Mouse (Mus musculus) liver, embryonic 16.5 days (tissue): ENCODE measurements around the gene Gm28042. TPM values are rescaled to one million over a fixed set of nuclear protein-coding genes. Genes with fewer than 3 reads are reported as not detected.

ENCODE experiments used
- ATAC-seq: fragments of 200-750 bp; cut with Nextera tagmentation; 2 replicates; pipeline ENCODE4 v1.8.0; 2017; ENCODE audit warnings: low read depth, mild to moderate bottlenecking, moderate number of reproducible peaks, moderate library complexity
- H3K27ac ChIP-seq: fragments of 300-500 bp; sonication (generic); 2 replicates; pipeline ENCODE4 v1.5.1; 2014; ENCODE audit warnings: mild to moderate bottlenecking, low read length
- H3K27me3 ChIP-seq: fragments of 300-500 bp; sonication (generic); 2 replicates; pipeline ENCODE4 v1.6.1; 2014; ENCODE audit warnings: low read depth, low read length, mixed read lengths; ENCODE audit not compliant: control insufficient read depth, insufficient read depth
- H3K36me3 ChIP-seq: fragments of 300-500 bp; sonication (generic); 2 replicates; pipeline ENCODE4 v1.6.1; 2014; ENCODE audit warnings: mild to moderate bottlenecking; ENCODE audit not compliant: control insufficient read depth, insufficient read depth
- H3K4me1 ChIP-seq: fragments of 300-500 bp; sonication (generic); 2 replicates; pipeline ENCODE4 v1.6.1; 2014; ENCODE audit warnings: low read depth, low read length, mixed read lengths; ENCODE audit not compliant: control insufficient read depth
- H3K4me2 ChIP-seq: fragments of 300-500 bp; sonication (generic); 2 replicates; pipeline ENCODE4 v1.6.1; 2014; ENCODE audit warnings: low read depth, low read length, mixed read lengths
- H3K4me3 ChIP-seq: fragments of 300-500 bp; sonication (generic); 2 replicates; pipeline ENCODE4 v1.5.1; 2014; ENCODE audit warnings: low read depth, mild to moderate bottlenecking, low read length
- H3K9ac ChIP-seq: fragments of 300-500 bp; sonication (generic); 2 replicates; pipeline ENCODE4 v1.6.1; 2014; ENCODE audit warnings: low read depth, low read length
- H3K9me3 ChIP-seq: fragments of 300-500 bp; sonication (generic); replicated peaks from 2 replicates; pipeline ENCODE4 v1.6.1; 2016; ENCODE audit warnings: low read length; ENCODE audit not compliant: control insufficient read depth
- WGBS: fragments of 180-500 bp; shearing (Covaris S2); extraction: QIAGEN DNeasy Blood & Tissue Kit; methylation state at CpG from one replicate; pipeline ENCODE4 v1.1.7; 2014; ENCODE audit not compliant: insufficient replicate concordance; 5-methylcytosine and 5-hydroxymethylcytosine counted together
- polyA plus RNA-seq: library from polyadenylated mRNA; unstranded; fragments of >200 nt; fragmentation: Nextera tagmentation; extraction: Ambion mirVana; gene quantifications from 2 replicates; pipeline ENCODE4 v1.2.1, GENCODE M21; 2015

Gene Gm28042
- polyA plus RNA-seq, 1 experiment from 2014 or later: 1.1 TPM

DNA sequence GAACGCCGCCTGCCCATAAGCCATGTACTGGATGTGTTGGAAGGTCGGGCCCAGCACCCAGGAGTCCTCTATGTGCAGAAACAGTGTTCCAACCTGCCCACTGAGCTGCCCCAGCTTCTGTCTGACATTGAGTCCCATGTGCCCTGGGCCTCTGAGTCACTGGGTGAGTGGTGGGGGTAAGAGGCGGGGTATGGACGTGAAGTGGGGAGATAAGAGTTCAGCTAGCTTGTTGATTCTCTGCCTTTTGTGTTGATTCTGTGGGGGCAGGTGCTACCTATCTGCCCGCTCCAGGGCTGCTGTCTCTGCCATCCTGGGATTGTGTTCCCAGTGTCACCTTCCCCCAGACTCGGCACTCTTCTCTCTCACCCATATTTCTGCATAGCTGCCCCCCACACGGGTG lies 3.1 kb downstream of the Gm28042 start:
- Histone ChIP-seq H3K4me1 (peaks cover 19% of the 10 kb centered on the region), H3K27ac (no peak overlapping the region), H3K4me2 (no peak overlapping the region), H3K36me3 (no peaks in the 10 kb centered on the region; the same call in 1 of the 2 replicates), H3K9me3 (no peaks in the 10 kb centered on the region), H3K4me3 (no peak overlapping the region), H3K9ac (no peak overlapping the region), H3K27me3 (no peaks in the 10 kb centered on the region)
- WGBS: 45% methylated on average over 8 of the region's 8 CpGs
- ATAC-seq: peak; percentile 25; the same call in 1 of the 2 replicates

DNA sequence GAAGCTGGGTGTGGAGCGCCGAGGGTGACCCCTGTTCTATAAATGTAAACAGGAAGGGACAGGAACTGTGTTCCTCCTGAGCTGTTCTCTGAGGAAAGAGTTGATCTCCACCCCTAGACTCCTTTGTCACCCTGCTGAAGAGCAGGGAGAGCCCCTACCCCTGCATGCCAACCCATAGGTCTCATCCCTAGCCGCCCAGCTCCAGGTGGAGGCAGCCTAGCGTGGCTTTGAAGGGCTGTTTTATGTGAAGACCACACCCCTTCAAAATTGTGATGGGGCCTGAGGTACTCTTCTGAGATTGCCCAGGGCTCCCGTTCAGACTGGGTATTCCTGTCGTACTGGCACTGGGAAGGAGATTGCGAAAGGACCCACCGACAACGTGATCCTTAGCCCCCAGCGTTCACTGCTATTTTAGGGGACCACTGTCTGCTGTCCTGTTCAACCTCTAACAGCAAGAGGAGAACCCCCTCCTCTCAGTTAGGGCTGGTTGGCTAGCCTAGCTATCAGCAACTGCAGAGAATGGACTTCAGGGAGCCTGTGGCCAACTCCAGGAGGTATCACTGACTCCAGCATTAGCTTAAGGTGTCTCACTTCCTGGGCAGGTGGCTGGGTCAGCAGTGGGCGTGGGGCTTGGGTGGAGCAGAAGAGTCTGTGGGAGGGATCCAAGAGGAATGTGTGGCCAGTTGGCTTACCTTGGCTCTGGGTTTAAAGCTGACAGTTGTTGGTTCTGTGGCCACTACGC lies 5.6 kb downstream of the Gm28042 start, which contains the start of gene Pla2g4b:
Gene Pla2g4b, plus strand, starts transcription at position 692 of the 742 bp plus-strand sequence.
- Histone ChIP-seq H3K9ac (no peak within 1 kb of the TSS), H3K4me2 (no peak within 1 kb of the TSS), H3K27ac (no peak within 1 kb of the TSS), H3K4me3 (no peak within 1 kb of the TSS), H3K36me3 (no peaks in the 10 kb centered on the region; the same call in 1 of the 2 replicates), H3K27me3 (no peaks in the 10 kb centered on the region), H3K4me1 (peaks cover 11% of the 10 kb centered on the region), H3K9me3 (no peaks in the 10 kb centered on the region)
- ATAC-seq: no peak
- WGBS: 76% methylated on average over 12 of the region's 12 CpGs

DNA sequence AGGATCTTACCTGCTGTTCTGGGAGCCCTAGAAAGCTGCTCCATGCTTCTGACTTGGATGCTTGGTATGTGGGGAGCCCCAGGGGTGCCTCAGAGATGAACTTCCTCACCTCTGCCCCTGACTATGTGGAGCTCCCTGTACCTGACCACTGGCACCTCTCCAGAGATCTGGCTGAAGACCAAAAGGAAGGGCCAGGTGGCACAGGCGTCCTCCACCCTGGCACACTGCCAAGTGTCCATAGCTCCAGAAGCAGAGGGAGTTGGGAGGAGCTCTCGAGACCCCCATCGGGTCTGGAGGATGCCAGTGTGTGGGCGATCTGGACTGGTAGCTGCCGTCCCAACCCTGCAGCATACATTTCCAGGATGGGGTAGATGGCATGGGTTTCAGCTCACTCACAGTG lies 6.4 kb downstream of the Gm28042 start:
- Histone ChIP-seq H3K9me3 (no peaks in the 10 kb centered on the region), H3K36me3 (no peaks in the 10 kb centered on the region; the same call in 1 of the 2 replicates), H3K9ac (no peak overlapping the region), H3K27me3 (no peaks in the 10 kb centered on the region), H3K4me2 (no peak overlapping the region), H3K4me1 (peaks cover 5% of the 10 kb centered on the region), H3K4me3 (no peak overlapping the region), H3K27ac (no peak overlapping the region)
- ATAC-seq: no peak
- WGBS: 68% methylated on average over 5 of the region's 5 CpGs

DNA sequence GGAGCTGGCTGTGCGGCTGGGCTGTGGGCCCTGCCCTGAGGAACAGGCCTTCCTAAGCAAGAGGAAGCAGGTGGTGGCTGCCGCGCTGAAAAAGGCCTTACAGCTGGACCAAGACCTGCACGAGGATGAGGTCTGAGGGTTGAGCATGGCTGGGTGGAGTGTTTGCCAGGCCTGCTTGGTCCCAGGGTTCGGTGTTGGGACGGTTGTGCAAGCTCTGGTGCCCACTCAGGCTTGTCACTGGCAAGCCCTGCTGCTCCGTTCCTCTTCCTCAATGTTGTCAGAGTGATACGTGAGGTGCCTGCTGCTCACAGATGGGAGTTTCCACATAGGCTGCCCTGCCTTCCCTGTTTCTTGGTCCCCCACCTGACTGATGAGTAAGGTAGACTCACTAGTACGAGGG lies 10.5 kb downstream of the Gm28042 start:
- H3K4me3 ChIP-seq: no peak overlapping the region
- no peaks in the 10 kb centered on the region for H3K27me3 ChIP-seq
- H3K9me3 ChIP-seq: no peaks in the 10 kb centered on the region
- H3K36me3 ChIP-seq: no peaks in the 10 kb centered on the region
- no peak overlapping the region for H3K4me2 ChIP-seq
- ATAC-seq: no peak
- H3K9ac ChIP-seq: no peak overlapping the region
- no peaks in the 10 kb centered on the region for H3K4me1 ChIP-seq
- 52% methylated on average over 9 of the region's 9 CpGs for WGBS
- no peak overlapping the region for H3K27ac ChIP-seq

DNA sequence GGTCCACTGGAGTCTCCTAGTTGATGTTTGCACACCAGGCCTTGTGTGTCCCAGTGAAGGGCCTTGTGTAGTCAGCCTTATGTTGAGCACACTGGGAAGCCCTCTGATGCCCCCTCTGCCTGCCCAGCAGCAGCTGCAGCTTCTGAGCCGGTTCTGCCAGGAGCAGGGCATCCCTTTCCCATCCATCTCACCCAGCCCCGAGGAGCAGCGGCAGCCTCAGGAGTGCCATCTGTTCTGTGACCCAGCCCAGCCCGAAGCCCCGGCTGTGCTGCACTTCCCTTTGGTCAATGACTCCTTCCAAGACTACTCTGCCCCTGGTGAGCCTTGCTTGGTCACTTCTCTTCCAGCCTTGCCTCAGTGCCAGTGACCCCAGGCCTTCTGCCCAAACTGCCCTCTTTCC lies 13.7 kb downstream of the Gm28042 start:
- Histone ChIP-seq H3K27ac (no peak overlapping the region), H3K4me1 (no peaks in the 10 kb centered on the region; the same call in 1 of the 2 replicates), H3K9ac (no peak overlapping the region), H3K36me3 (no peaks in the 10 kb centered on the region), H3K9me3 (no peaks in the 10 kb centered on the region), H3K4me2 (no peak overlapping the region), H3K4me3 (no peak overlapping the region), H3K27me3 (no peaks in the 10 kb centered on the region)
- WGBS: 74% methylated on average over 5 of the region's 5 CpGs
- no peak for ATAC-seq

DNA sequence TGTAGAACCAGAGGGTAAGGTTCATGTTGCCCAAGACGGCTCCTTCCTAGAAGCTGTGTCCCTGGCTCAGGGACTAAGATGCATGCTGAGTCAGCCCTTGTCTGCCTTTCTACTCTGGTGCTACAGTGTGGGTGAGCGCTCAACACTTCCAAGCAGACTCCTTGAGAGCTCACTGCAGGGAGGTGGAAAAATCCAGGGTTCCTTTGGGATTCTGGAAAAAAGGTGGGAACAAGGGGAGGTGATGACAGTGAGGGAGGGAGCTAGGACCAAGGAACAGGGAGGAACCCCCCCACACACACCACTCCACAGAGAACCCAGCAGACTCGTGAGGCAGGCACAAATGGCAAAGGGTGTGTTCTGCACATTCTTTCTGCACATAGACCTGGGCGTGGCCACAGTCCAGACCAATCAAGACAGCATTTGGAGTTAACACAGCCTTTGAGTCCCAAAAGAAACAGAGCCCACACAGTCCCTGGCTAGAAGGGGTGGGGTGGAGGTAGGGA lies 16.9 kb downstream of the Gm28042 start:
- Histone ChIP-seq H3K4me3 (no peak overlapping the region), H3K9ac (no peak overlapping the region), H3K4me1 (no peaks in the 10 kb centered on the region; the same call in 1 of the 2 replicates), H3K9me3 (no peaks in the 10 kb centered on the region), H3K27me3 (no peaks in the 10 kb centered on the region), H3K4me2 (no peak overlapping the region), H3K27ac (no peak overlapping the region), H3K36me3 (no peaks in the 10 kb centered on the region)
- ATAC-seq: no peak
- WGBS: 50% methylated on average over 4 of the region's 4 CpGs

DNA sequence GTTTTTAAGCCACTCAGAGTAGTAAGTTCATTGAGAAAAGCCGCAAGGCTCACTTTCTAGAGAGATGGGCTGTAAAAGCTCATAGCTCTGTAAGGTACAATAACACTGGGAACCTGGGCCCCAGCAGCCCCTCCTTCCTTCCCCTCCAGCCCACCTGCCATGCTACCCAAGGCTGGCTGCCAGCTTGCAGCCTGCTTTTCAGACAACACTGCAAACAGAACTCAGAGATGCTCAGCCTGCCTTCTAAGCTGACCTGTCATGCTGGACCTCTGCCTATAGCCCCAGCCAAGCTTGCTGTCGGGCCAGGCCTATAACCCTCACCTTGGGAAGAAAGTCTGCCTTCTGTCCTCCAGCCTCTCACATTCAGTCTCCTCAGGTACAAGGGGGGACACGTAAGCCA lies 17.4 kb downstream of the Gm28042 start:
- Histone ChIP-seq H3K36me3 (no peaks in the 10 kb centered on the region), H3K9me3 (no peaks in the 10 kb centered on the region), H3K27ac (no peak overlapping the region), H3K27me3 (no peaks in the 10 kb centered on the region), H3K9ac (no peak overlapping the region), H3K4me2 (no peak overlapping the region), H3K4me1 (no peaks in the 10 kb centered on the region; the same call in 1 of the 2 replicates), H3K4me3 (no peak overlapping the region)
- 64% methylated on average over 3 of the region's 3 CpGs for WGBS
- no peak for ATAC-seq

DNA sequence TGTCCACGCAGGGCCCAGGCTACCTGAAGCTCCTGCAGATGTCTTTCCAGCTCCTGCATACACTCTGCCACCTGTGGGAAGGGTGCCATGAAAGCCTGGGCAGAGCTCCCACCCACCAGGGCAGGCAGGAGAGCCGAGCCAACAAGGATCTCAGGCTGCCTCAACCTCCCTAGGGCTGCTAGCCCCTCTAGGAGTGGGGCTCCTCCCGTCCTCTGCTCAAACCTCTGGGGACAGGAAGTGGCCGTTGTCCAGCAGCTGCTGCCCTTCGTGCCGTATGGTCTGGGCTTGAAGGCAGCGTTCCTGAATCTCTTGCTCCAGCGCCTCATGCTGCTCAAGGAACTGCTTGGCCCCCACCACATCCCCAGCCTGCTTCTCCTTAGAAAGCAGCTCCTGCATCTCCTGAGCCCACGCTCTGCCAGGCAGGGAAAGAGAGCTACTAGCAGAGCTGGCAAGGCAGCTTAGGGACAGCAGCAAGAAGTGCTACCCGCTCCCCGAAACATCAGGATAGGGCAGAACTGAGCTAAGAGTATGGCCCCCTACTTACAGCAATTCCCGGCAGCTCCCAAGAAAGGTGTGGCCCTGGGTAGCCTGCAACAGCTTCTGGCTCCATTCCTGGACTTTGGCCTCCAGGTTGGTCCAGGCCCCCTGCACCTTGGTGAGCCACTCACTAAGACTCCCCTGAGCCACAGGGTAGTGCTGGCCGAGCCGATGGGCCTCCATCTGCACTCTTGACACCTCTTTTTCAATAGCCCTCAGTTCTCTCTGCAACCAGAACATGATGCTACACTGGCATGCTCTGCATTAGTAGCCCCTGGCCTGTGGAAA lies 19.4 kb downstream of the Gm28042 start:
- H3K36me3 ChIP-seq: no peaks in the 10 kb centered on the region
- WGBS: 60% methylated on average over 14 of the region's 14 CpGs
- no peaks in the 10 kb centered on the region for H3K27me3 ChIP-seq
- no peak for ATAC-seq
- H3K27ac ChIP-seq: no peak overlapping the region
- no peak overlapping the region for H3K4me3 ChIP-seq
- no peak overlapping the region for H3K9ac ChIP-seq
- no peaks in the 10 kb centered on the region for H3K9me3 ChIP-seq
- no peak overlapping the region for H3K4me2 ChIP-seq
- no peaks in the 10 kb centered on the region; the same call in 1 of the 2 replicates for H3K4me1 ChIP-seq

DNA sequence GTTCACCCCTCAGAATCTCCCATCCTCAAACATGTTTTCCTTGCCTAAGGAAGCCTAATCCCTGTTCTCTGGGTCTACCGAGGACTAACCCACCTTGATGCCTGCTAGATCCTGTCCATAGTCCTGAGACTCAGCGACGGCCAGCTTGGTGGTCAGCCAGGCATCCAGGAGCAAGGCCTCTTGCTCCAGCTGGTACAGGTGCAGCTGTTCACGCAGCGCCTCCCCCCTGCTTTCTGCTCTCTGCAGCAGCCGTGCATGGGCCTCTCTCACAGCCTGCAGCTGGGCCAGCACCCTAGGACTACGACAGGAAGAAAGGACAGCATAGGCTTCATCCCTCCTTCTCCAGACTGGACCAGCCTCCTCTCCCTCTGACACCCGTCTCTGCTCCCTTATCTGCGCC lies 20.9 kb downstream of the Gm28042 start:
- no peak overlapping the region for H3K9ac ChIP-seq
- no peaks in the 10 kb centered on the region for H3K27me3 ChIP-seq
- H3K4me3 ChIP-seq: no peak overlapping the region
- no peak overlapping the region for H3K4me2 ChIP-seq
- no peaks in the 10 kb centered on the region; the same call in 1 of the 2 replicates for H3K4me1 ChIP-seq
- no peak for ATAC-seq
- H3K27ac ChIP-seq: no peak overlapping the region
- no peaks in the 10 kb centered on the region for H3K9me3 ChIP-seq
- 62% methylated on average over 9 of the region's 9 CpGs for WGBS
- H3K36me3 ChIP-seq: no peaks in the 10 kb centered on the region
